Mouse (Mus musculus): Measurements from ENCODE around the gene Spry1. TPM values are rescaled to one million over a fixed set of nuclear protein-coding genes. Genes with fewer than 3 reads are reported as not detected.

Spry1 gene
- polyA plus RNA-seq, 1 experiment: 54.1 TPM

- Histone ChIP-seq H3K27ac (ENCODE audit: insufficient read depth, low read length) (no peak overlapping the region), H3K4me3 (ENCODE audit: insufficient read depth, low read length) (no peak overlapping the region), H3K4me1 (ENCODE audit: control insufficient read depth, insufficient read depth, low read length) (no peaks in the 10 kb centered on the region)
- TF ChIP-seq CTCF (IDR thresholded peaks at IDR 0.05; ENCODE audit: borderline replicate concordance, insufficient read depth, low read length) (no peak), POLR2A (IDR thresholded peaks at IDR 0.05; ENCODE audit: low read depth, low read length) (no peak)
Observed at GRCm38 (mm10) chr3:37686219-37686618, 46.5 kb downstream of the Spry1 start.

- no peak for TF ChIP-seq CTCF (IDR thresholded peaks at IDR 0.05; ENCODE audit: borderline replicate concordance, insufficient read depth, low read length)
- TF ChIP-seq POLR2A (IDR thresholded peaks at IDR 0.05; ENCODE audit: low read depth, low read length): no peak
- no peak overlapping the region for H3K27ac ChIP-seq (ENCODE audit: insufficient read depth, low read length)
- peak overlapping the region; percentile 1; the same call in 1 of the 2 replicates for H3K4me3 ChIP-seq (ENCODE audit: insufficient read depth, low read length)
- no peaks in the 10 kb centered on the region for H3K4me1 ChIP-seq (ENCODE audit: control insufficient read depth, insufficient read depth, low read length)
Observed at GRCm38 (mm10) chr3:37686751-37687150, 47.0 kb downstream of the Spry1 start.

GRCm38 (mm10) chr3:37687158-37687980, 47.6 kb downstream of the Spry1 start:
- Histone ChIP-seq H3K4me3 (ENCODE audit: insufficient read depth, low read length) (peak overlapping the region; percentile 1; the same call in 1 of the 2 replicates), H3K4me1 (ENCODE audit: control insufficient read depth, insufficient read depth, low read length) (no peaks in the 10 kb centered on the region), H3K27ac (ENCODE audit: insufficient read depth, low read length) (no peak overlapping the region)
- no peak for TF ChIP-seq CTCF (IDR thresholded peaks at IDR 0.05; ENCODE audit: borderline replicate concordance, insufficient read depth, low read length)
- no peak for TF ChIP-seq POLR2A (IDR thresholded peaks at IDR 0.05; ENCODE audit: low read depth, low read length)

GRCm38 (mm10) chr3:37692945-37693344, 53.2 kb downstream of the Spry1 start:
- Histone ChIP-seq H3K4me3 (ENCODE audit: insufficient read depth, low read length) (no peak overlapping the region), H3K27ac (ENCODE audit: insufficient read depth, low read length) (no peak overlapping the region), H3K4me1 (ENCODE audit: control insufficient read depth, insufficient read depth, low read length) (no peaks in the 10 kb centered on the region)
- TF ChIP-seq CTCF (IDR thresholded peaks at IDR 0.05; ENCODE audit: borderline replicate concordance, insufficient read depth, low read length) (no peak), POLR2A (IDR thresholded peaks at IDR 0.05; ENCODE audit: low read depth, low read length) (no peak)

- TF ChIP-seq POLR2A (IDR thresholded peaks at IDR 0.05; ENCODE audit: low read depth, low read length): no peak
- TF ChIP-seq CTCF (IDR thresholded peaks at IDR 0.05; ENCODE audit: borderline replicate concordance, insufficient read depth, low read length): no peak
- Histone ChIP-seq H3K4me1 (ENCODE audit: control insufficient read depth, insufficient read depth, low read length) (no peaks in the 10 kb centered on the region), H3K4me3 (ENCODE audit: insufficient read depth, low read length) (no peak overlapping the region), H3K27ac (ENCODE audit: insufficient read depth, low read length) (no peak overlapping the region)
Observed at GRCm38 (mm10) chr3:37693552-37693951, 53.8 kb downstream of the Spry1 start.

Other genes with a start within 250 kb of the Spry1 start
- gene Spata5, start 220.1 kb upstream of the Spry1 start, polyA plus RNA-seq (2011; ENCODE audit: insufficient read length, low read depth, missing spikeins): 23.6 and 34.7 TPM in 2 replicates
- gene Nudt6, start 219.7 kb upstream of the Spry1 start, polyA plus RNA-seq (2011; ENCODE audit: insufficient read length, low read depth, missing spikeins): 3.0 and 5.0 TPM in 2 replicates
- gene Gm5148, start 84.5 kb downstream of the Spry1 start, polyA plus RNA-seq (2011; ENCODE audit: insufficient read length, low read depth, missing spikeins): 0.55 and 1.4 TPM in 2 replicates

Data from embryonic fibroblast, embryonic 13.5 days (primary cell).